ENCODE assay signal across 22 mouse cellular contexts in the genomic region with DNA sequence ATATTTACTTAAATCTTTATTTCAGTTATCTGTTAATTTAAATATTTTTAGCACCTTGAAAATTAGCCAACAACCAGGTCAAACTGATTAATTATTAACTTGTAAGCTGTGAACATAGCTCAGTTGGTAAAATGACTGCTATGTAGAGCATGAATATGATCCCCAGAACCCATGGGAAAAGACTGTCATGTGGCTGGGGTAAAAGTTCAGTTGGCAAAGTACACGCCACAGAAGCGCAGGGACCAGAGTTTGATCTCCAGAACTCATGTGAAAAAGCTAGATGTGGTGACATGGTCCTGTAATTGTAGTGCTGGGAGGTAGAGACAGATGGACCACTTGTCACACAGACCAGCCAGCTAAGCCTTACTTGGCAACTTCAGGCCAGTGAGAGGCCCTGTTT.
A peak's percentile ranks its signal among the peaks of the same experiment; 100 is the strongest.
DNase-seq lines count a peak whose midpoint lies in the region; ATAC-seq and TF ChIP-seq lines count a peak whose summit lies in the region.
"Had no signal": no experiment of that assay in that cellular context is flagged by ENCODE, and none has a peak within 500 bp of the region (broad histone marks: within the 10 kb centered on the region; RNA-seq: fewer than 3 reads in every experiment).

No protein-coding gene starts in this region.

- no peak for TF ChIP-seq POLR2A in kidney, adult 2 months (IDR thresholded peaks at IDR 0.05; ENCODE audit: low read depth, low read length)
- no peak for TF ChIP-seq POLR2A in liver, adult 2 months (IDR thresholded peaks at IDR 0.05; ENCODE audit: extremely low read depth, insufficient read depth, low read length)

- H3K4me3 ChIP-seq in intestine, postnatal 0 days (ENCODE audit: low read depth, low read length) = no peak overlapping the region
- no peak overlapping the region for H3K4me3 ChIP-seq in intestine, embryonic 15.5 days (replicated peaks)
- H3K4me3 ChIP-seq in kidney, adult 2 months (ENCODE audit: insufficient read depth, low read depth, low read length) = no peak overlapping the region
- no peak overlapping the region for H3K4me3 ChIP-seq in liver, adult 2 months (ENCODE audit: insufficient read depth, low read depth, low read length)
- H3K4me3 ChIP-seq: embryonic facial prominence, embryonic 12.5 days; embryonic facial prominence, embryonic 15.5 days; gastrocnemius, adult 2 months; hindbrain, embryonic 12.5 days; hindbrain, embryonic 15.5 days had no signal

- ATAC-seq in intestine, postnatal 0 days = peak; percentile 41; the same call in 1 of the 2 replicates
- ATAC-seq in intestine, embryonic 15.5 days = no peak
- ATAC-seq: forebrain, embryonic 14.5 days; forebrain, postnatal 0 days; Patski had no signal

- H3K36me3 ChIP-seq in intestine, postnatal 0 days (ENCODE audit: control insufficient read depth, insufficient read depth) = no peaks in the 10 kb centered on the region
- no peaks in the 10 kb centered on the region for H3K36me3 ChIP-seq in intestine, embryonic 15.5 days
- H3K36me3 ChIP-seq in kidney, adult 2 months (ENCODE audit: control insufficient read depth, insufficient read depth, low read length) = no peaks in the 10 kb centered on the region
- H3K36me3 ChIP-seq in liver, adult 2 months (ENCODE audit: control insufficient read depth, insufficient read depth, low read length) = no peaks in the 10 kb centered on the region
- H3K36me3 ChIP-seq: embryonic facial prominence, embryonic 12.5 days; embryonic facial prominence, embryonic 15.5 days; hindbrain, embryonic 12.5 days; hindbrain, embryonic 15.5 days had no signal

- no peaks in the 10 kb centered on the region for H3K79me2 ChIP-seq in liver, adult 2 months (ENCODE audit: control insufficient read depth, insufficient read depth, low read length)

- peak; percentile 71 for DNase-seq in kidney, adult 2 months
- no peak for DNase-seq in kidney, postnatal 4 days
- DNase-seq in liver, adult 2 months (ENCODE audit: extremely low read depth, low read depth, low spot score) = peak; percentile 83
- DNase-seq in liver = no peak
- DNase-seq: adrenal gland, postnatal 10 days; cerebellum, adult 11 months; cerebellum, adult 2 months; cerebellum, adult 9-11 months; cerebellum, postnatal 25 days; forebrain, postnatal 0 days; gastrocnemius, adult 2 months; gastrocnemius, postnatal 14 days; heart, adult 11 months had no signal

- no peak overlapping the region for H3K27ac ChIP-seq in intestine, postnatal 0 days (ENCODE audit: low read depth, low read length)
- H3K27ac ChIP-seq in intestine, embryonic 15.5 days = no peak overlapping the region
- no peak overlapping the region for H3K27ac ChIP-seq in kidney, adult 2 months (ENCODE audit: insufficient read depth, low read depth, low read length)
- H3K27ac ChIP-seq in liver, adult 2 months (replicated peaks; ENCODE audit: insufficient read depth, low read depth, low read length) = 0 out of 2 replicates have a peak overlapping the region, but pooled peaks have one; percentile 8
- H3K27ac ChIP-seq: embryonic facial prominence, embryonic 12.5 days; embryonic facial prominence, embryonic 15.5 days; gastrocnemius, adult 2 months; hindbrain, embryonic 12.5 days; hindbrain, embryonic 15.5 days had no signal

- H3K4me2 ChIP-seq in intestine, postnatal 0 days (replicated peaks; ENCODE audit: low read depth) = no peak overlapping the region
- H3K4me2 ChIP-seq in intestine, embryonic 15.5 days (replicated peaks) = no peak overlapping the region
- H3K4me2 ChIP-seq: embryonic facial prominence, embryonic 12.5 days; embryonic facial prominence, embryonic 15.5 days; heart, embryonic 11.5 days; hindbrain, embryonic 12.5 days; hindbrain, embryonic 15.5 days had no signal

- H3K9ac ChIP-seq in intestine, postnatal 0 days (ENCODE audit: low read depth, low read length) = no peak overlapping the region
- H3K9ac ChIP-seq in intestine, embryonic 15.5 days = no peak overlapping the region
- H3K9ac ChIP-seq in liver, adult 2 months (ENCODE audit: low read depth, low read length) = no peak overlapping the region
- H3K9ac ChIP-seq: embryonic facial prominence, embryonic 12.5 days; embryonic facial prominence, embryonic 15.5 days; forebrain, postnatal 0 days; hindbrain, embryonic 12.5 days; hindbrain, embryonic 15.5 days had no signal

- H3K27me3 ChIP-seq in intestine, postnatal 0 days (replicated peaks; ENCODE audit: control insufficient read depth, insufficient read depth, low read length) = no peaks in the 10 kb centered on the region
- H3K27me3 ChIP-seq in intestine, embryonic 15.5 days (replicated peaks) = no peaks in the 10 kb centered on the region
- H3K27me3 ChIP-seq in kidney, adult 2 months (replicated peaks; ENCODE audit: control insufficient read depth, insufficient read depth, low read length) = no peaks in the 10 kb centered on the region
- H3K27me3 ChIP-seq in liver, adult 2 months (ENCODE audit: control insufficient read depth, insufficient read depth, low read length) = no peaks in the 10 kb centered on the region
- H3K27me3 ChIP-seq: embryonic facial prominence, embryonic 12.5 days; embryonic facial prominence, embryonic 15.5 days; hindbrain, embryonic 12.5 days; hindbrain, embryonic 15.5 days had no signal

- no peaks in the 10 kb centered on the region for H3K9me3 ChIP-seq in intestine, postnatal 0 days (ENCODE audit: control insufficient read depth)
- no peaks in the 10 kb centered on the region for H3K9me3 ChIP-seq in intestine, embryonic 15.5 days
- H3K9me3 ChIP-seq: embryonic facial prominence, embryonic 12.5 days; embryonic facial prominence, embryonic 15.5 days; hindbrain, embryonic 12.5 days; hindbrain, embryonic 15.5 days had no signal

- 51% methylated on average over 2 of the region's 2 CpGs for WGBS in intestine, postnatal 0 days
- WGBS in intestine, embryonic 15.5 days = 69% methylated on average over 2 of the region's 2 CpGs
- 51% methylated on average over 2 of the region's 2 CpGs for WGBS in kidney, adult 2 months
- WGBS in liver, adult 2 months = 10% methylated on average over 2 of the region's 2 CpGs

- TF ChIP-seq CTCF in intestine, postnatal 0 days (IDR thresholded peaks at IDR 0.05; ENCODE audit: low read depth) = no peak
- no peak for TF ChIP-seq CTCF in kidney, adult 2 months (conservative IDR thresholded peaks at IDR 0.05; ENCODE audit: insufficient read depth, insufficient read length, low read depth, low read length)
- no peak for TF ChIP-seq CTCF in liver, adult 2 months (IDR thresholded peaks at IDR 0.05; ENCODE audit: low read depth, low read length)

- H3K4me1 ChIP-seq in intestine, postnatal 0 days (replicated peaks; ENCODE audit: control insufficient read depth, insufficient read depth, low read length) = no peaks in the 10 kb centered on the region
- H3K4me1 ChIP-seq in intestine, embryonic 15.5 days (replicated peaks) = no peaks in the 10 kb centered on the region
- no peaks in the 10 kb centered on the region for H3K4me1 ChIP-seq in kidney, adult 2 months (ENCODE audit: control insufficient read depth, insufficient read depth, low read length)
- H3K4me1 ChIP-seq in liver, adult 2 months (ENCODE audit: control insufficient read depth, insufficient read depth, low read length) = peaks cover 3% of the 10 kb centered on the region
- H3K4me1 ChIP-seq: embryonic facial prominence, embryonic 12.5 days; embryonic facial prominence, embryonic 15.5 days; hindbrain, embryonic 12.5 days; hindbrain, embryonic 15.5 days had no signal

Comparison
In these comparisons a context has a peak if more than half of its experiments do, and no peak if none do; other contexts are left out.
1. DNase-seq: peak in kidney, adult 2 months (single experiment) and liver, adult 2 months (single experiment); none in kidney, postnatal 4 days (0 of 2) and liver (single experiment).